Mouse (Mus musculus): Measurements from ENCODE around the gene Tpp2. TPM values are rescaled to one million over a fixed set of nuclear protein-coding genes. Genes with fewer than 3 reads are reported as not detected.
"Not testable (repeated sequence)": the region's sequence is repeated elsewhere in the genome, so short reads cannot be mapped to it uniquely, and the experiment has no call there.

The Tpp2 gene
- total RNA-seq (2021): 10 to 100 TPM; 49.4 to 51.6 TPM

- peak; percentile 96 for DNase-seq
Observed at GRCm38 (mm10) chr1:43933488-43934415, at the start of gene Tpp2. Tpp2 (plus strand) TSS chr1:43933647.

- not testable (repeated sequence) for DNase-seq
Observed at GRCm38 (mm10) chr1:43888358-43888757, 45.1 kb upstream of the Tpp2 start.

- DNase-seq: no peak
Observed at GRCm38 (mm10) chr1:43895742-43896141, 37.7 kb upstream of the Tpp2 start.

DNA sequence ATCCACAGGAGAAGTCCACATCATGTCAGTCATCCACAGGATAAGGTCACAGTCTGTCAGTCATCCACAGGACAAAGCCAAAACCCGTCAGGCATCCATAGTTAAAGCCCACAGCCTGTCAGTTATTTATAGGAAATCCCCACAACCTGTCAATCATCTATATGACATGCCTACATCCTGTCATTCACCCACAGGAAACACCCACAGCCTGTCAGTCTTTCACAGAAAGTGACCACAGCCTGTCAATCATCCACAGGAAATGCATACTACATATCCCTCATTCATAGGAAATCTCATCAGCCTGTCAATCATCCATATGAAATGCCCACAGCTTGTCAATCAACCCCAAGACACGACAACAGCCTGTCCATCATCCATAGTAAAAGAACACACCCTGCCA, 36.3 kb upstream of the Tpp2 start:
- DNase-seq: no peak

DNA sequence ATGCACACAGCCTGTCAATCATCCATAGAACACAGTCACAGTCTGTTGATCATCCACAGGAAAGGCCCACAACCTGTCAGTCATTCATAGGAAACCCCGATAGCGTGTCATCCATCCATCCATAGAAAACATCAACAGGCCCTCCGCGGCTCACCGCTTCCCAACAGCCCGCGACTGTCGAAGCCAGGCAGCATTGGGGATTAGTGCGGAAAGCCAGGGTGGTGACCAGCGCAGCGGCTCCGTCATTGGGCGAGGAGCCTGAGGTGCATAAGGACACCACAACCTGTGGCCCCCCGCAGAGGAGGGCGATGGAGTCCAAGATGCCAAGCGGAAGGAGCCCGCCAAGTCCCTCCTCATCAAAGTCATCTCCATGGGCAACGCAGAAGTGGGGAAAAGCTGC, 35.5 kb upstream of the Tpp2 start:
- no peak for DNase-seq

GRCm38 (mm10) chr1:43898991-43899714, 34.3 kb upstream of the Tpp2 start:
- peak; percentile 78 for DNase-seq

GRCm38 (mm10) chr1:43902417-43902816, 31.0 kb upstream of the Tpp2 start:
- DNase-seq: no peak

DNA sequence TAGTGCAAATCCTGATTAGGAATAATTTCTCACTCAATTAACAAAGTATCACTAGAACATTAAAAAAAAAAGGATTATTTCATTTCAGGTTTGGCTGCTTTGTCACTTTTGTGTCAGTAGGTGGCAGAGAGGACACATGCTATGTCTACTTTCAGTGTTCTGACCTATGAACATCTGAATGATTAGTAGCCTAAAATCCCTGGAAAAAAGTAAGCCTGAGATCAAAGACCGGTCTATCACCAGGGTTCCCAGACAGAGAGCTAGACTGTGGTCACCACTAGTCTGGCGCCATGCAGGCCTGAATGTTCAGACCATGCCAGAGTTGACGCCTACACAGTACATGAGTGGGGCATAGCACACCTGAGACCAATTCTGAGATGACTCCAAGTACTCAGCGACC, 30.6 kb upstream of the Tpp2 start:
- DNase-seq: no peak

DNA sequence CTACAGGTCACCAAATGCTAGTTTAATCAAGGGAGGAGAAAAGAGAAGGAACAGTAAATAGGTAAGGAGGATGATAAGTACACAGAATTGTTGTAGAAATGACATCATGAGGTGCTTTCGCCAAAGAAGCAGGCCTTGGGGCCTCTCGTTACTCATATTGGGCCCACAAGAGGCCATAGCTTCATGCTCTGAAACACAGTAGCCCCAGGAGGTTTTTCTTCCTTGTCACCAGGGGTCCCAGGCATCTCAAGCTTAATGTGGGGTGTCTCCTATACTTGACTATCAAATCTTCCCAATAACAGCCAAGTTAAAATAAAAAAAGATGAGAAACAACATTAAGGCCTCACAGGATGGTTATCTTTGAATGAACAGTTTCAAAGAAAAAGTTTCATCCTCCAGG, 18.0 kb upstream of the Tpp2 start:
- no peak for DNase-seq

- DNase-seq: no peak
Observed at GRCm38 (mm10) chr1:43916854-43917253, 16.6 kb upstream of the Tpp2 start.

DNA sequence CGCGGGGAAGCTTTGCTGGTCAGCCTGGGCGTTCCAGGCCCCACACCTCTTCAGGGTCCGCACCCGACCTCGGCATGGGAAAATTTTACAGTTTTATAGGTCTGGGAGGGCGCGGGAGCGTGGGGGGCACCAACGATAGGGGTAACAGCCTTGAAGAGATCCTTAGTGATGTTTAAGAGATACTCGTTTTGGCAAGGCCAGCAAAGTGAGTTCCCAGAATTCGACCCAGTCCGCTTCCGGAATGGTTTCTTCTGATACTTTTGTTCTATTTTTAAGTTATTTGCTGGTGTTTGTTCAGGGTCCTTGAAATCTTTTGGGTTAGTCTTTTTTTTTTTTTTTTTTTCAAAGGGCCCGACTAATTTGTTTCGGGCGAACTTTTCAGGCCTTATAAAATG, 966 bp downstream of the Tpp2 start:
- DNase-seq: no peak

DNA sequence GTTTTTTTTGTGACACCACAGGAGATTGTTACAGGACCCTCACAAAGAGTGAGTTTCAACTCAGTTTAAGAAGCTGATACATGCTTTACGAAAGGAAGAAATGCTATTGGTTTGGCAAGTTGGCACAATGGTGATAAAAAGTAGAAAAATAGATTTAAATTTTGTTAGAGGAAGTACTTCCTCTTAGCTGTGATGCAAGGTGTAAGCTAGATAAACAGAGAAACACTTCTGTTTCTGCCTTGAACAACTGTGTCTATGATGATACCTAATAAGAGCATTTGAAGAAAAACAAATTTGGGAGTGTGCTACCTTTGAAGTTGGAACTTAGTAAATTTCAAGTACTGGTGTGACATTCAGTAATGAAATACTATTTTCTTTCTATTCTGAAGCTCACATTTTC, 5.9 kb downstream of the Tpp2 start:
- DNase-seq: no peak

GRCm38 (mm10) chr1:43941476-43942217, 8.2 kb downstream of the Tpp2 start:
- no peak for DNase-seq

DNA sequence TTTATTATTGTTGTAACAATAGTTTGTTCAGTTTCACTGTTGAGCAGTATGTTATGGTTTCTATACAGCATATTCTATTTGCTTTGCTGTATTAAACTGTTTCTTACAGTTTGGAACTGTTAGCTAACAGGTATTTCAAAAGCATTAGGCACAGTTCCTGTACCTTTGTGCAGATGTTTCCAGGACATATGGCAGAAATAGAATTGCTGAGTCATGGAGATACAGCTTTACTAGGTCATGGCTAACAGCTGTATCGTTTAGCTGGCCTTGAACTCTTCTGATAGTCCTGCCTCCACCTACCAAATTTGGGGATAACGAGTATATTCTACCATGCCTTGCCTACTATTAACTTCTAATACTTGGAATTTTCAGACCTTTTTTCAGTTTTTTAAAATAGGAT, 9.4 kb downstream of the Tpp2 start:
- no peak for DNase-seq

DNA sequence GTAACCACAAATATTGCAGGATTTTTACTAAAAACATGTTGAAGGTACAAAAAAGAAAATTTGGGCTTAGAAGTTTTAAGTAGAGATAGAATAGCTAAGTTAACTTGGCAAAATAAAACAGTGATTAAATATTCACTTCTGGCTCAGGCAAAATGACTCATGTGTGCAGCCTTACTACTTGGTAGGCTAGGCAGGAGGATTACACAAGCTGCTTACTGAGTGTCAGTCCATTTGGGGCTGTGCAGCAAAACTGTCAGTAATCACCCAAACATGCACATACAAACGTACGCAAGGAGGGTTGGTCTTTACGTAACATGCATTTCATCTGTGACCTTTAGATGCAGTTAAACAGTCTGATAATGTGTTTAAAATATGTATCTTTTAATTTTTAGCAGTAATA, 20.2 kb downstream of the Tpp2 start:
- no peak for DNase-seq

DNA sequence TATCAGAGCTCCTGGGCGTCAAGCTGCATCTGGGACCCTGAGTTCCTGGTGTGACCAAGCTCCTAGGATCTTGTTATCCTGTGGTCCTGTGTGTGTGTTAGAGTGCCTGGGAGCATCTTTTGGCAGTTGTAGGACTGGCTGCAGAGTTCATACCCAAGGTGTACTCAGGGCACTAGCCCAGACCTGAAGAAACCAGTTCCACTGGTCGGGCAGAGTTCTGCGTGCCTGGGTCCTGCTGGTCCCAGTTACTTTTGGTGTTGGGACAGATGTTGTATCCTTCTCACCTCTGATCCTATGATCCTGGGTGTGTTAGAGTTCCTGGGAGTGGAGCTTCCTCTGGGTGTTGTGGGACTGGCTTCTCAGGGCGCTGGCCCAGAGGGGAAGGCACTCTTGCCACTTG, 30.9 kb downstream of the Tpp2 start:
- no peak for DNase-seq

DNA sequence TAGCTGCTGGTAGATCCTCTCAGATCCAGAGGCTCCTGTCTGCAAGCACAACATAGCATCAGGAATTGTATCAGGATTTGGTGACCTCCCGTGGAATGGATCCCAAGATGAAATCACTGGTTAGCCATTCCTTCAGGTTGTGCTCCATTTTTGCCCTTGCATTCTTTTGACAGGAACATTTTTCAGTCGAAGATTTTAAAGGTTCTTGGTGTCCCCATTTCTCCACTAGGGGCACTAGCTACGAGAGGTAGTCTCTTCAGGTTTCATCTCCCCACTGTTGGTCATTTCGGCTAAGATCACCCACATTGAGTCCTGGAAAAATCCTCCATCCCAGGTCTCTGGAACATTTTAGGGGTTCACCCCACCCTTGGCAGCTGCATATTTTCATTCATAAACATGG, 33.3 kb downstream of the Tpp2 start:
- no peak for DNase-seq

- no peak for DNase-seq
Observed at GRCm38 (mm10) chr1:43969361-43969760, 35.9 kb downstream of the Tpp2 start.

DNA sequence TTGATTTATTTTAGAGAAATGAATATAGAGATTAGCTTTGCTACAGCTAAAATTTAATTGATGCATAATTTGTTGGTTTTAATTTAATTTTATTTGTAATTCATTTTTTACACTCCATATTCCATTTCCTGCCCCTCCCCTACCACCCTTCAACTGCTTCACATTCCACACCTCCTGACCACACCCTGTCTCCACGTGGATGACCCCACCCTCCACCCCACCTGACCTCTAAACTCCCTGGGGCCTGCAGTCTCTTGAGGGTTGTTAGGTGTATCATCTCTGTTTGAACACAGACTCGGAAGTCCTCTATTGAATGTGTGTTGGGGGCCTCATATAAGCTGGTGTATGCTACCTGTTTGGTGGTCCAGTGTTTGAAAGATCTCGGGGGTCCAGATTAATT, 37.6 kb downstream of the Tpp2 start:
- no peak for DNase-seq

DNA sequence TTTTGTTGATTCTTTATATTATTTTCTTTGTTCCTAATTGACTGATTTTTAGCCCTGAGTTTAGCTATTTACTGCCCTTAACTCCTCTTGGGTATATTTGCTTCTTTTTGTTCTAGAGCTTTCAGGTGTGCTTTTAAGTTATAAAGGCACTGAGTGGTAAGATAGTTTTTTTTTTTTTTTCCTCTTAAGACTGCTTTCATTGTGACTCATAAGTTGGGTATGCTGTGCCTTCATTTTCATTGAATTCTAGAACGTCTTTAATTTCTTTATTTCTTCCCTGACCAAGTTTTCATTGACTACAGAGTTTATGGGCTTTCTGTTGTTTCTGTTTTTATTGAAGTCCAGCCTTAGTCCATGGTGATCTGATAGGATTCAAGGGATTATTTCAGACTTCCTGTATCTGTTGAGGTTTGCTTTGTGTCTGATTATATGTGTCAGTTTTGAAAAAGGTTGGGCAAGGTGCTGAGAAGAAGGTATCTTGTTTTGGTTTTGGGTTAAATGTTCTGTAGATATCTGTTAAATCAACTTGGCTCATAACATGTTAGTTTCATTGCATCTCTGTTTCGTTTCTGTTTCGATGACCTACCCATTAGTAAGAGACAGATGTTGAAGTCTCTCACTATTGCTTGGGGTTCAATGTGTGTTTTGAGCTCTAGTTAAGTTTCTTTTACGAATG, 63.6 kb downstream of the Tpp2 start:
- no peak for DNase-seq

DNA sequence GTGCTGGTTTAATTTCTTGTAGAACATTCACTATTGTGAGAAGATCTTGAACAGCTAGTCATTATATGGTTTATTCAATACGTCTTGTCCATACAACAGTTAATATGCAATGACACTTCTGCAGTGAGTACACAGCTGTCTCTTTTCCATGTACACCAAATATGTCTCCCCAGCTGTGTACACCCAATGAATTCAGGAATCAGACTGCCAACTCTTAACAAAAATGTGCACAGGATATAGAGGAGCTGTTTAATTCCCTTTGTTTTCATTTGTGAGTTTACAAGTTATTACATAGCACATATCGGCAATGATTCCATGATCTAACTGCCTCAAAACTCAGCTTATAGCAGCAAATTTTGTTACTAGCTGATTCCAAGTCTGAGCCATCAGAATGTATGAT, 71.1 kb downstream of the Tpp2 start:
- no peak for DNase-seq

- no peak for DNase-seq
Observed at GRCm38 (mm10) chr1:44015556-44015955, 82.1 kb downstream of the Tpp2 start.

- no peak for DNase-seq
Observed at GRCm38 (mm10) chr1:44019934-44020333, 86.5 kb downstream of the Tpp2 start, which contains the start of gene Mettl21c. Mettl21c (minus strand) TSS chr1:44020034.

Measured in heart, postnatal 4 days (tissue).